In the genomic region with DNA sequence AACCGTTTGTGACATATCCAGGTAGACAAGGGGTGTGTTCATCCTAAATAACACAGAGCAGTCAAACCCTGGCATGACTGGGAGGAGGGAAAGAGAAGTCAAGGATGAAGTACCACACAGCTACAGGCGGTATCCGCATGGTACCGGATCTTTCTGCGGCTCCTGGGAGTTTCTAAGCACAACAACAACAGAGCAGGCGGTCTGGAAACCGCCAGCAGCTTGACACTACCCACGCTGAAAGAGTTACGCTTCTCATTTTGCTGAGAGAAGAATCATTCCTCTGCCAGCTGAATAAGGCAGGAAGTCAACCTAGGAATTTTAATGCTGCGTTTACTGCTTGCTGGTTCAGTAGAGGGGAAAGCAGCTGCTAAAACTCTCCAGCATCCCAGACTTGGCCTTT, we compare ENCODE assay signal across 7 mouse cellular contexts.
DNase-seq lines count a peak whose midpoint lies in the region; ATAC-seq and TF ChIP-seq lines count a peak whose summit lies in the region.

No protein-coding gene starts in this region.

- H3K27ac ChIP-seq in embryonic facial prominence, embryonic 12.5 days: peak overlapping the region; percentile 68
- H3K27ac ChIP-seq in midbrain, embryonic 16.5 days (ENCODE audit: low read length): peak overlapping the region; percentile 70
- H3K27ac ChIP-seq in cerebellum, adult 2 months (ENCODE audit: insufficient read depth, low read length): no peak overlapping the region

- DNase-seq in brain, adult 2 months (ENCODE audit: low read depth, low spot score): peak; percentile 91
- DNase-seq in kidney, postnatal 10 days: peak; percentile 44
- DNase-seq in cerebellum, adult 2 months: no peak
- no peak for DNase-seq in adrenal gland, postnatal 10 days
- DNase-seq in ovary, postnatal 36 days (ENCODE audit: low spot score): no peak

- no peaks in the 10 kb centered on the region for H3K9me3 ChIP-seq in embryonic facial prominence, embryonic 12.5 days
- no peaks in the 10 kb centered on the region for H3K9me3 ChIP-seq in midbrain, embryonic 16.5 days (replicated peaks; ENCODE audit: control insufficient read depth, low read length, poor library complexity, severe bottlenecking)

- TF ChIP-seq POLR2A in cerebellum, adult 2 months (IDR thresholded peaks at IDR 0.05; ENCODE audit: borderline replicate concordance, insufficient read depth, low read length): no peak

- no peak for TF ChIP-seq CTCF in cerebellum, adult 2 months (IDR thresholded peaks at IDR 0.05; ENCODE audit: borderline replicate concordance, insufficient read depth, low read depth, low read length)

- peaks cover 6% of the 10 kb centered on the region; the same call in 1 of the 2 replicates for H3K4me1 ChIP-seq in embryonic facial prominence, embryonic 12.5 days
- H3K4me1 ChIP-seq in midbrain, embryonic 16.5 days (ENCODE audit: control insufficient read depth, insufficient read depth, low read length): peaks cover 9% of the 10 kb centered on the region
- H3K4me1 ChIP-seq in cerebellum, adult 2 months (ENCODE audit: control insufficient read depth, insufficient read depth, low read length): no peaks in the 10 kb centered on the region

- ATAC-seq in embryonic facial prominence, embryonic 12.5 days (ENCODE audit: insufficient number of reproducible peaks, insufficient read depth, low FRiP score, low TSS enrichment): 0 out of 2 replicates have a peak, but pooled peaks have one; percentile 28
- peak; percentile 51 for ATAC-seq in midbrain, embryonic 16.5 days

- H3K4me2 ChIP-seq in embryonic facial prominence, embryonic 12.5 days (replicated peaks): peak overlapping the region; percentile 24
- 0 out of 2 replicates have a peak overlapping the region, but pooled peaks have one; percentile 7 for H3K4me2 ChIP-seq in midbrain, embryonic 16.5 days (ENCODE audit: low read length)

- WGBS in embryonic facial prominence, embryonic 12.5 days: 9% methylated on average over 10 of the region's 10 CpGs
- 11% methylated on average over 10 of the region's 10 CpGs for WGBS in midbrain, embryonic 16.5 days
- whole genome bisulfite sequencing in cerebellum, adult 2 months: 39% methylated on average over 10 of the region's 10 CpGs

- no peaks in the 10 kb centered on the region for H3K36me3 ChIP-seq in embryonic facial prominence, embryonic 12.5 days
- H3K36me3 ChIP-seq in midbrain, embryonic 16.5 days (ENCODE audit: control insufficient read depth, insufficient read depth, low read length): no peaks in the 10 kb centered on the region

- H3K4me3 ChIP-seq in embryonic facial prominence, embryonic 12.5 days: no peak overlapping the region
- H3K4me3 ChIP-seq in midbrain, embryonic 16.5 days (ENCODE audit: low read depth, low read length): no peak overlapping the region
- H3K4me3 ChIP-seq in cerebellum, adult 2 months (replicated peaks; ENCODE audit: insufficient read depth, low read depth, low read length): no peak overlapping the region

- no peaks in the 10 kb centered on the region for H3K27me3 ChIP-seq in embryonic facial prominence, embryonic 12.5 days
- no peaks in the 10 kb centered on the region for H3K27me3 ChIP-seq in midbrain, embryonic 16.5 days (ENCODE audit: control insufficient read depth, insufficient read depth, low read depth, low read length)
- no peaks in the 10 kb centered on the region; the same call in 1 of the 2 replicates for H3K27me3 ChIP-seq in cerebellum, adult 2 months (ENCODE audit: control insufficient read depth, insufficient read depth, low read length)

- H3K9ac ChIP-seq in embryonic facial prominence, embryonic 12.5 days: no peak overlapping the region
- H3K9ac ChIP-seq in midbrain, embryonic 16.5 days (ENCODE audit: low read depth, low read length): peak overlapping the region; percentile 21; the same call in 1 of the 2 replicates

Comparison
In these comparisons a context has a peak if more than half of its experiments do, and no peak if none do; other contexts are left out.
1. DNase-seq: peak in brain, adult 2 months (single experiment) and kidney, postnatal 10 days (single experiment); none in cerebellum, adult 2 months (0 of 2), adrenal gland, postnatal 10 days (single experiment) and ovary, postnatal 36 days (single experiment).